Comparison of ENCODE assay signal across 12 mouse cellular contexts in the genomic region with DNA sequence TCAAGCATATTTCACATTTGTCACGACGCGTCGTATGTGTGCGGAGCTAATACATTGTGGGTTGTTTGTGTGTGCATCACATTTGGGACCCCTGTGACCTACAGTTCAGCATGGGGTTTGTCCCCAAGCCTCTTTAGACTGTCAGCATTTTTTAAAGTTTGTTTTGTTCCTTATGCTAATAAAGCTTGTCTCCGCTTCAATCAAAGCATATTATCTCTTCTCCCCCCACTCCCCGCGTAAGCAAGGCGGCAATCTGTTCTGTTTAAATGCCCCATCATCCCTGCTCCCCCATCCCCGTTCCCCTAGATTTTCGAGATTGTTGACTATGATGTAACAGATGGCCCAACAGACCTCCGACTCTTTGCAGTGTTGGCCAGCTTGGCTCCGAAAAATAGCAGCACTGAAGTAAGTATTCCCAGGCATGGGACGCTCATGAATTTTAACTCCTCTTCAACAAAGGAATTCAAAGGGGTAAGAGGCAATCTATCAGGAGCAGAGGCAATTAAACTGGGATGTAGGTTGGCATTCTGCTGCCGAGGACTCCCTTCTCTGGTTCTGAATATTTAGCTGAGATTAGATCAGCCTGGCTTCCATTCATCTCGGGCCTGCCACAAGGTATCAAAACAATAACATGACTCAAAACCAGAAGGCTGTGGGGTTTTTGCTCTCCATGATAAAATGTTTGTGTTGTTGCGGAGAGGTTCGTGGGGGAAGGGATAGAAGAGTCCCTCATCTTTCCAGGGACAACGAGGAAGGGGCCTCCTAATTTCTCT.
DNase-seq lines count a peak whose midpoint lies in the region; ATAC-seq and TF ChIP-seq lines count a peak whose summit lies in the region.
"Had no signal": no experiment of that assay in that cellular context is flagged by ENCODE, and none has a peak within 500 bp of the region (broad histone marks: within the 10 kb centered on the region; RNA-seq: fewer than 3 reads in every experiment).

No protein-coding gene starts in this region.

- TF ChIP-seq CTCF in brain, embryonic 14.5 days (IDR thresholded peaks at IDR 0.05; ENCODE audit: borderline replicate concordance, extremely low read depth, insufficient read depth, insufficient read length), result no peak
- no peak for TF ChIP-seq CTCF in hindbrain, postnatal 0 days (IDR thresholded peaks at IDR 0.05; ENCODE audit: low read depth)

- ATAC-seq in embryonic facial prominence, embryonic 14.5 days (ENCODE audit: low read depth), result no peak
- ATAC-seq in hindbrain, postnatal 0 days, result peak; percentile 47; the same call in 1 of the 2 replicates
- ATAC-seq in midbrain, embryonic 14.5 days (ENCODE audit: low FRiP score, low TSS enrichment), result peak; percentile 82

- H3K4me1 ChIP-seq in embryonic facial prominence, embryonic 14.5 days (ENCODE audit: control insufficient read depth, insufficient read depth, low read length), result no peaks in the 10 kb centered on the region
- H3K4me1 ChIP-seq in hindbrain, postnatal 0 days (ENCODE audit: insufficient read depth, low read length), result peaks cover 6% of the 10 kb centered on the region; the same call in 1 of the 2 replicates
- H3K4me1 ChIP-seq in midbrain, embryonic 14.5 days (ENCODE audit: control insufficient read depth, insufficient read depth, low read length), result peaks cover 18% of the 10 kb centered on the region
- H3K4me1 ChIP-seq: limb, embryonic 15.5 days had no signal

- H3K9ac ChIP-seq in embryonic facial prominence, embryonic 14.5 days (ENCODE audit: low read depth, low read length), result no peak overlapping the region
- 0 out of 2 replicates have a peak overlapping the region, but pooled peaks have one; percentile 15 for H3K9ac ChIP-seq in hindbrain, postnatal 0 days (replicated peaks; ENCODE audit: low read length)
- peak overlapping the region; percentile 24; the same call in 1 of the 2 replicates for H3K9ac ChIP-seq in midbrain, embryonic 14.5 days (replicated peaks; ENCODE audit: low read length)
- H3K9ac ChIP-seq: limb, embryonic 15.5 days had no signal

- H3K27me3 ChIP-seq in embryonic facial prominence, embryonic 14.5 days (replicated peaks; ENCODE audit: control insufficient read depth, insufficient read depth, low read length), result no peaks in the 10 kb centered on the region
- H3K27me3 ChIP-seq in hindbrain, postnatal 0 days (ENCODE audit: insufficient read depth, low read length), result no peaks in the 10 kb centered on the region
- no peaks in the 10 kb centered on the region for H3K27me3 ChIP-seq in midbrain, embryonic 14.5 days (ENCODE audit: control insufficient read depth, insufficient read depth, low read length)
- H3K27me3 ChIP-seq: limb, embryonic 15.5 days had no signal

- H3K9me3 ChIP-seq in embryonic facial prominence, embryonic 14.5 days (ENCODE audit: control insufficient read depth, low read length), result no peaks in the 10 kb centered on the region
- H3K9me3 ChIP-seq in hindbrain, postnatal 0 days (ENCODE audit: low read length), result no peaks in the 10 kb centered on the region
- H3K9me3 ChIP-seq in midbrain, embryonic 14.5 days (ENCODE audit: control insufficient read depth, low read length), result no peaks in the 10 kb centered on the region
- H3K9me3 ChIP-seq: limb, embryonic 15.5 days had no signal

- no peak overlapping the region for H3K4me3 ChIP-seq in embryonic facial prominence, embryonic 14.5 days (ENCODE audit: low read depth, low read length)
- H3K4me3 ChIP-seq in hindbrain, postnatal 0 days (ENCODE audit: low read length), result peak overlapping the region; percentile 7; the same call in 1 of the 2 replicates
- H3K4me3 ChIP-seq in midbrain, embryonic 14.5 days (replicated peaks; ENCODE audit: low read depth, low read length), result peak overlapping the region; percentile 4; the same call in 1 of the 2 replicates
- H3K4me3 ChIP-seq: limb, embryonic 15.5 days had no signal

- WGBS in embryonic facial prominence, embryonic 14.5 days, result 64% methylated on average over 19 of the region's 19 CpGs
- 21% methylated on average over 19 of the region's 19 CpGs for WGBS in hindbrain, postnatal 0 days
- WGBS in midbrain, embryonic 14.5 days, result 14% methylated on average over 19 of the region's 19 CpGs

- no peak overlapping the region for H3K4me2 ChIP-seq in embryonic facial prominence, embryonic 14.5 days (ENCODE audit: low read depth, low read length)
- H3K4me2 ChIP-seq in hindbrain, postnatal 0 days (ENCODE audit: low read depth, low read length), result peak overlapping the region; percentile 37
- H3K4me2 ChIP-seq in midbrain, embryonic 14.5 days (ENCODE audit: low read length), result peak overlapping the region; percentile 50
- H3K4me2 ChIP-seq: heart, embryonic 11.5 days; limb, embryonic 15.5 days had no signal

- no peak overlapping the region for H3K27ac ChIP-seq in embryonic facial prominence, embryonic 14.5 days (replicated peaks; ENCODE audit: low read depth, low read length)
- no peak overlapping the region for H3K27ac ChIP-seq in hindbrain, postnatal 0 days
- H3K27ac ChIP-seq in midbrain, embryonic 14.5 days (replicated peaks; ENCODE audit: low read depth, low read length), result peak overlapping the region; percentile 76
- H3K27ac ChIP-seq: limb, embryonic 15.5 days; macrophage had no signal

- TF ChIP-seq POLR2A in brain, embryonic 14.5 days (IDR thresholded peaks at IDR 0.05; ENCODE audit: borderline replicate concordance, extremely low read depth, insufficient read depth, insufficient read length, poor library complexity, severe bottlenecking), result no peak

- no peaks in the 10 kb centered on the region for H3K36me3 ChIP-seq in embryonic facial prominence, embryonic 14.5 days (ENCODE audit: control insufficient read depth, insufficient read depth, low read length)
- H3K36me3 ChIP-seq in hindbrain, postnatal 0 days (ENCODE audit: insufficient read depth, low read length), result no peaks in the 10 kb centered on the region
- H3K36me3 ChIP-seq in midbrain, embryonic 14.5 days (ENCODE audit: control insufficient read depth, insufficient read depth, low read length), result no peaks in the 10 kb centered on the region
- H3K36me3 ChIP-seq: limb, embryonic 15.5 days had no signal

- DNase-seq in brain, embryonic 14.5 days (ENCODE audit: low read depth), result peak; percentile 95
- peak; percentile 4 for DNase-seq in embryonic facial prominence, embryonic 14.5 days (ENCODE audit: low spot score)
- peak; percentile 23 for DNase-seq in hindbrain, postnatal 0 days (ENCODE audit: low spot score)
- peak; percentile 73 for DNase-seq in midbrain, embryonic 14.5 days
- no peak for DNase-seq in kidney, postnatal 10 days
- DNase-seq in ovary, postnatal 10 days (ENCODE audit: low spot score), result no peak
- no peak for DNase-seq in gastrocnemius, adult 8-10 months (ENCODE audit: low spot score in 2 of 2)
- DNase-seq in spleen, adult 12 weeks (ENCODE audit: low spot score), result no peak
- DNase-seq: kidney, adult 8-10 months had no signal

Comparison
In these comparisons a context has a peak if more than half of its experiments do, and no peak if none do; other contexts are left out.
1. DNase-seq: peak in brain, embryonic 14.5 days (single experiment), embryonic facial prominence, embryonic 14.5 days (single experiment), hindbrain, postnatal 0 days (single experiment) and midbrain, embryonic 14.5 days (single experiment); none in kidney, postnatal 10 days (single experiment), ovary, postnatal 10 days (single experiment), gastrocnemius, adult 8-10 months (0 of 2) and spleen, adult 12 weeks (single experiment).